Mouse (Mus musculus) midbrain, embryonic 16.5 days (tissue): ENCODE data around the gene Gm10803. TPM values are rescaled to one million over a fixed set of nuclear protein-coding genes. Genes with fewer than 3 reads are reported as not detected.

Experiments used
- ATAC-seq: fragments of 200-750 bp; cut with Nextera tagmentation; 2 replicates; pipeline ENCODE4 v1.8.0; 2017; ENCODE audit warnings: moderate TSS enrichment
- H3K27ac ChIP-seq: fragments of 300-500 bp; sonication (generic); 2 replicates; pipeline ENCODE4 v1.5.1; 2014; ENCODE audit warnings: mild to moderate bottlenecking, low read length, mixed read lengths
- H3K27me3 ChIP-seq: fragments of 300-500 bp; sonication (generic); 2 replicates; pipeline ENCODE4 v1.6.1; 2014; ENCODE audit warnings: low read depth, low read length, mixed read lengths; ENCODE audit not compliant: control insufficient read depth, insufficient read depth
- H3K36me3 ChIP-seq: fragments of 300-500 bp; sonication (generic); 2 replicates; pipeline ENCODE4 v1.6.1; 2014; ENCODE audit warnings: mild to moderate bottlenecking, low read length, moderate library complexity, mixed read lengths; ENCODE audit not compliant: control insufficient read depth, insufficient read depth
- H3K4me1 ChIP-seq: fragments of 300-500 bp; sonication (generic); 2 replicates; pipeline ENCODE4 v1.6.1; 2014; ENCODE audit warnings: mild to moderate bottlenecking, low read length, mixed read lengths; ENCODE audit not compliant: control insufficient read depth, insufficient read depth
- H3K4me2 ChIP-seq: fragments of 300-500 bp; sonication (generic); 2 replicates; pipeline ENCODE4 v1.6.1; 2014; ENCODE audit warnings: mild to moderate bottlenecking, low read length, mixed read lengths
- H3K4me3 ChIP-seq: fragments of 300-500 bp; sonication (generic); 2 replicates; pipeline ENCODE4 v1.5.1; 2014; ENCODE audit warnings: low read depth, mild to moderate bottlenecking, low read length, moderate library complexity, mixed read lengths
- H3K9ac ChIP-seq: fragments of 300-500 bp; sonication (generic); 2 replicates; pipeline ENCODE4 v1.6.1; 2014; ENCODE audit warnings: low read depth, low read length, mixed read lengths
- H3K9me3 ChIP-seq: fragments of 300-500 bp; sonication (generic); replicated peaks from 2 replicates; pipeline ENCODE4 v1.6.1; 2014; ENCODE audit warnings: mild to moderate bottlenecking, low read length, mixed read lengths; ENCODE audit not compliant: control insufficient read depth, poor library complexity, severe bottlenecking
- WGBS: fragments of 180-500 bp; shearing (Covaris S2); extraction: QIAGEN DNeasy Blood & Tissue Kit; methylation state at CpG from one replicate; pipeline ENCODE4 v1.1.7; 2014; 5-methylcytosine and 5-hydroxymethylcytosine counted together
- polyA plus RNA-seq: library from polyadenylated mRNA; unstranded; fragments of >200 nt; fragmentation: Nextera tagmentation; extraction: Ambion mirVana; gene quantifications from 2 replicates; pipeline ENCODE4 v1.2.1, GENCODE M21; 2015

The Gm10803 gene
- polyA plus RNA-seq, 1 experiment from 2014 or later = not detected

GRCm38 (mm10) chr2:93604601-93605285 is 44.4 kb downstream of the Gm10803 start:
- no peak overlapping the region for H3K4me3 ChIP-seq
- H3K4me2 ChIP-seq = no peak overlapping the region
- no peak overlapping the region for H3K9ac ChIP-seq
- no peak overlapping the region for H3K27ac ChIP-seq
- no peaks in the 10 kb centered on the region for H3K27me3 ChIP-seq
- no peaks in the 10 kb centered on the region for H3K4me1 ChIP-seq
- 87% methylated on average over 6 of the region's 6 CpGs for WGBS
- no peaks in the 10 kb centered on the region for H3K36me3 ChIP-seq
- H3K9me3 ChIP-seq = no peaks in the 10 kb centered on the region
- no peak for ATAC-seq

- WGBS = 62% methylated on average over 3 of the region's 3 CpGs
- no peak overlapping the region for H3K27ac ChIP-seq
- no peak overlapping the region for H3K9ac ChIP-seq
- no peak overlapping the region for H3K4me2 ChIP-seq
- H3K4me3 ChIP-seq = no peak overlapping the region
- ATAC-seq = no peak
- H3K4me1 ChIP-seq = no peaks in the 10 kb centered on the region
- H3K27me3 ChIP-seq = no peaks in the 10 kb centered on the region
- no peaks in the 10 kb centered on the region for H3K36me3 ChIP-seq
- no peaks in the 10 kb centered on the region for H3K9me3 ChIP-seq
These were observed 48.4 kb downstream of the Gm10803 start for GRCm38 (mm10) chr2:93608800-93609199.

GRCm38 (mm10) chr2:93613020-93613419 is 52.7 kb downstream of the Gm10803 start:
- Histone ChIP-seq H3K27ac (no peak overlapping the region), H3K4me1 (no peaks in the 10 kb centered on the region), H3K4me2 (no peak overlapping the region), H3K36me3 (no peaks in the 10 kb centered on the region), H3K9me3 (no peaks in the 10 kb centered on the region), H3K9ac (no peak overlapping the region), H3K27me3 (no peaks in the 10 kb centered on the region; the same call in 1 of the 2 replicates), H3K4me3 (no peak overlapping the region)
- no peak for ATAC-seq
- WGBS = 90% methylated on average over 7 of the region's 7 CpGs

Other genes with a start within 250 kb of the Gm10803 start
- 20.1 and 21.2 TPM in 2 replicates for gene Tspan18, start 226.1 kb upstream of the Gm10803 start, polyA plus RNA-seq
- 19.5 and 22.1 TPM in 2 replicates for gene Cd82, start 97.4 kb upstream of the Gm10803 start, polyA plus RNA-seq
- 0.53 and 0.62 TPM in 2 replicates for gene Alx4, start 81.8 kb downstream of the Gm10803 start, polyA plus RNA-seq